Mouse (Mus musculus): ENCODE data around the gene Gng3. TPM values are rescaled to one million over a fixed set of nuclear protein-coding genes. Genes with fewer than 3 reads are reported as not detected.
A peak's percentile ranks its signal among the peaks of the same experiment; 100 is the strongest.

Gene Gng3
- polyA plus RNA-seq, 2 experiments = 2.2 to 4.2 TPM

- Histone ChIP-seq H3K27me3 (ENCODE audit: control insufficient read depth, insufficient read depth, low read length) (no peaks in the 10 kb centered on the region), H3K4me1 (ENCODE audit: control insufficient read depth, insufficient read depth, low read length) (peaks cover under 1% of the 10 kb centered on the region; the same call in 1 of the 2 replicates), H3K4me3 (replicated peaks; ENCODE audit: low read length) (no peak overlapping the region), H3K27ac (replicated peaks; ENCODE audit: low read depth, low read length) (no peak overlapping the region), H3K4me2 (replicated peaks; ENCODE audit: low read depth, low read length, severe bottlenecking) (no peak overlapping the region), H3K9me3 (ENCODE audit: control insufficient read depth, low read length) (no peaks in the 10 kb centered on the region), H3K36me3 (ENCODE audit: control insufficient read depth, insufficient read depth, low read length) (peaks cover 77% of the 10 kb centered on the region), H3K9ac (ENCODE audit: low read depth, low read length, severe bottlenecking) (no peak overlapping the region)
- no peak for DNase-seq (ENCODE audit: low spot score)
- no peak for TF ChIP-seq POLR2A (IDR thresholded peaks at IDR 0.05; ENCODE audit: borderline replicate concordance, extremely low read depth, insufficient read depth, insufficient read length)
- WGBS = 89% methylated on average over 4 of the region's 4 CpGs
- no peak for ATAC-seq (ENCODE audit: low FRiP score, low read depth)
Measured at GRCm38 (mm10) chr19:8832971-8833370, 6.0 kb downstream of the Gng3 start.

GRCm38 (mm10) chr19:8831262-8831661 is 7.7 kb downstream of the Gng3 start:
- no peaks in the 10 kb centered on the region for H3K4me1 ChIP-seq (ENCODE audit: control insufficient read depth, insufficient read depth, low read length)
- DNase-seq (ENCODE audit: low spot score) = no peak
- H3K4me3 ChIP-seq (replicated peaks; ENCODE audit: low read length) = no peak overlapping the region
- no peaks in the 10 kb centered on the region for H3K27me3 ChIP-seq (ENCODE audit: control insufficient read depth, insufficient read depth, low read length)
- H3K9ac ChIP-seq (ENCODE audit: low read depth, low read length, severe bottlenecking) = no peak overlapping the region
- 88% methylated on average over 11 of the region's 11 CpGs for WGBS
- no peak for ATAC-seq (ENCODE audit: low FRiP score, low read depth)
- H3K36me3 ChIP-seq (ENCODE audit: control insufficient read depth, insufficient read depth, low read length) = peaks cover 94% of the 10 kb centered on the region
- H3K4me2 ChIP-seq (replicated peaks; ENCODE audit: low read depth, low read length, severe bottlenecking) = no peak overlapping the region
- H3K27ac ChIP-seq (replicated peaks; ENCODE audit: low read depth, low read length) = no peak overlapping the region
- no peak for TF ChIP-seq POLR2A (IDR thresholded peaks at IDR 0.05; ENCODE audit: borderline replicate concordance, extremely low read depth, insufficient read depth, insufficient read length)
- H3K9me3 ChIP-seq (ENCODE audit: control insufficient read depth, low read length) = no peaks in the 10 kb centered on the region

- no peak overlapping the region for H3K9ac ChIP-seq (ENCODE audit: low read depth, low read length, severe bottlenecking)
- DNase-seq (ENCODE audit: low spot score) (no peak), ATAC-seq (ENCODE audit: low FRiP score, low read depth) (no peak)
- H3K36me3 ChIP-seq (ENCODE audit: control insufficient read depth, insufficient read depth, low read length) = peaks cover 100% of the 10 kb centered on the region
- 94% methylated on average over 8 of the region's 8 CpGs for WGBS
- no peak overlapping the region for H3K4me2 ChIP-seq (replicated peaks; ENCODE audit: low read depth, low read length, severe bottlenecking)
- no peak for TF ChIP-seq POLR2A (IDR thresholded peaks at IDR 0.05; ENCODE audit: borderline replicate concordance, extremely low read depth, insufficient read depth, insufficient read length)
- H3K4me1 ChIP-seq (ENCODE audit: control insufficient read depth, insufficient read depth, low read length) = no peaks in the 10 kb centered on the region
- H3K27me3 ChIP-seq (ENCODE audit: control insufficient read depth, insufficient read depth, low read length) = no peaks in the 10 kb centered on the region
- H3K9me3 ChIP-seq (ENCODE audit: control insufficient read depth, low read length) = no peaks in the 10 kb centered on the region
- no peak overlapping the region for H3K4me3 ChIP-seq (replicated peaks; ENCODE audit: low read length)
- H3K27ac ChIP-seq (replicated peaks; ENCODE audit: low read depth, low read length) = no peak overlapping the region
Measured at GRCm38 (mm10) chr19:8830664-8831063, 8.3 kb downstream of the Gng3 start.

GRCm38 (mm10) chr19:8829660-8830059 is 9.3 kb downstream of the Gng3 start, which contains the start of gene AC129217.1:
Gene AC129217.1 (plus strand): TSS chr19:8829773.
- ATAC-seq (ENCODE audit: low FRiP score, low read depth) (no peak), DNase-seq (ENCODE audit: low spot score) (no peak)
- Histone ChIP-seq H3K27me3 (ENCODE audit: control insufficient read depth, insufficient read depth, low read length) (no peaks in the 10 kb centered on the region), H3K9me3 (ENCODE audit: control insufficient read depth, low read length) (no peaks in the 10 kb centered on the region), H3K27ac (replicated peaks; ENCODE audit: low read depth, low read length) (no peak within 1 kb of the TSS), H3K9ac (ENCODE audit: low read depth, low read length, severe bottlenecking) (no peak within 1 kb of the TSS), H3K36me3 (ENCODE audit: control insufficient read depth, insufficient read depth, low read length) (peaks cover 99% of the 10 kb centered on the region), H3K4me1 (ENCODE audit: control insufficient read depth, insufficient read depth, low read length) (no peaks in the 10 kb centered on the region), H3K4me3 (replicated peaks; ENCODE audit: low read length) (no peak within 1 kb of the TSS), H3K4me2 (replicated peaks; ENCODE audit: low read depth, low read length, severe bottlenecking) (no peak within 1 kb of the TSS)
- no peak for TF ChIP-seq POLR2A (IDR thresholded peaks at IDR 0.05; ENCODE audit: borderline replicate concordance, extremely low read depth, insufficient read depth, insufficient read length)
- WGBS = 88% methylated on average over 8 of the region's 8 CpGs

- Histone ChIP-seq H3K27me3 (ENCODE audit: control insufficient read depth, insufficient read depth, low read length) (no peaks in the 10 kb centered on the region), H3K4me1 (ENCODE audit: control insufficient read depth, insufficient read depth, low read length) (peaks cover 21% of the 10 kb centered on the region), H3K4me3 (replicated peaks; ENCODE audit: low read length) (peak overlapping the region; percentile 100; the same call in 1 of the 2 replicates), H3K9me3 (ENCODE audit: control insufficient read depth, low read length) (no peaks in the 10 kb centered on the region), H3K36me3 (ENCODE audit: control insufficient read depth, insufficient read depth, low read length) (peaks cover 50% of the 10 kb centered on the region), H3K27ac (replicated peaks; ENCODE audit: low read depth, low read length) (no peak overlapping the region), H3K9ac (ENCODE audit: low read depth, low read length, severe bottlenecking) (0 out of 2 replicates have a peak overlapping the region, but pooled peaks have one; percentile 94), H3K4me2 (replicated peaks; ENCODE audit: low read depth, low read length, severe bottlenecking) (peak overlapping the region; percentile 87)
- ATAC-seq (ENCODE audit: low FRiP score, low read depth) = no peak
- WGBS = 85% methylated on average over 8 of the region's 8 CpGs
- no peak for DNase-seq (ENCODE audit: low spot score)
- no peak for TF ChIP-seq POLR2A (IDR thresholded peaks at IDR 0.05; ENCODE audit: borderline replicate concordance, extremely low read depth, insufficient read depth, insufficient read length)
Measured at GRCm38 (mm10) chr19:8822696-8823095, 16.3 kb downstream of the Gng3 start.

GRCm38 (mm10) chr19:8821146-8821545 is 17.8 kb downstream of the Gng3 start:
- H3K9ac ChIP-seq (ENCODE audit: low read depth, low read length, severe bottlenecking) = peak overlapping the region; percentile 94
- H3K27ac ChIP-seq (replicated peaks; ENCODE audit: low read depth, low read length) = no peak overlapping the region
- ATAC-seq (ENCODE audit: low FRiP score, low read depth) (no peak), DNase-seq (ENCODE audit: low spot score) (no peak)
- peak overlapping the region; percentile 100 for H3K4me3 ChIP-seq (replicated peaks; ENCODE audit: low read length)
- WGBS = 2% methylated on average over 7 of the region's 7 CpGs
- peak overlapping the region; percentile 87 for H3K4me2 ChIP-seq (replicated peaks; ENCODE audit: low read depth, low read length, severe bottlenecking)
- TF ChIP-seq POLR2A (IDR thresholded peaks at IDR 0.05; ENCODE audit: borderline replicate concordance, extremely low read depth, insufficient read depth, insufficient read length) = no peak
- peaks cover 35% of the 10 kb centered on the region for H3K4me1 ChIP-seq (ENCODE audit: control insufficient read depth, insufficient read depth, low read length)
- H3K36me3 ChIP-seq (ENCODE audit: control insufficient read depth, insufficient read depth, low read length) = peaks cover 43% of the 10 kb centered on the region
- no peaks in the 10 kb centered on the region for H3K27me3 ChIP-seq (ENCODE audit: control insufficient read depth, insufficient read depth, low read length)
- H3K9me3 ChIP-seq (ENCODE audit: control insufficient read depth, low read length) = no peaks in the 10 kb centered on the region

Measured in limb, embryonic 14.5 days (tissue).